Mouse (Mus musculus) ES-E14 (cell line): ENCODE measurements around the gene Ndufaf3.

ENCODE experiments used
- CHD2 ChIP-seq: IDR thresholded peaks from 2 replicates; pipeline ENCODE4 v1.6.1; 2014; ENCODE audit warnings: mild to moderate bottlenecking, low read depth, low read length, inconsistent platforms
- HCFC1 ChIP-seq: IDR thresholded peaks from 2 replicates; pipeline ENCODE4 v1.6.1; 2012; ENCODE audit warnings: low read length, inconsistent platforms, borderline replicate concordance; ENCODE audit not compliant: insufficient read depth
- MAFK ChIP-seq: IDR thresholded peaks from 2 replicates; pipeline ENCODE4 v1.6.1; 2014; ENCODE audit warnings: mild to moderate bottlenecking, low read depth, low read length, inconsistent platforms; ENCODE audit not compliant: insufficient read depth

- TF ChIP-seq CHD2 (no peak), MAFK (no peak), HCFC1 (no peak)
Measured at GRCm38 (mm10) chr9:108568511-108568921, 1.3 kb upstream of the Ndufaf3 start.
